Mouse (Mus musculus): ENCODE results near the gene Zfp977. TPM values are rescaled to one million over a fixed set of nuclear protein-coding genes. Genes with fewer than 3 reads are reported as not detected.
"Not testable (repeated sequence)": the region's sequence is repeated elsewhere in the genome, so short reads cannot be mapped to it uniquely, and the experiment has no call there.

Zfp977 gene
- 0.19 TPM in 1 of 2 replicates, not detected in the other for polyA plus RNA-seq (2012; rRNA removed)

- 89% methylated on average over 11 of the region's 11 CpGs for WGBS
- H3K27ac ChIP-seq (ENCODE audit: insufficient read depth, low read depth, low read length); H3K4me1 ChIP-seq (ENCODE audit: control insufficient read depth, insufficient read depth, low read length); DNase-seq; H3K27me3 ChIP-seq (replicated peaks; ENCODE audit: control insufficient read depth, insufficient read depth, low read length); H3K4me3 ChIP-seq (ENCODE audit: insufficient read depth, low read depth, low read length); H3K36me3 ChIP-seq (ENCODE audit: control insufficient read depth, insufficient read depth, low read length): not testable (repeated sequence)
These were observed at the start of gene Zfp977 for GRCm38 (mm10) chr7:42592413-42592812. Zfp977 (minus strand) TSS chr7:42592547.

GRCm38 (mm10) chr7:42631031-42631430, 38.7 kb upstream of the Zfp977 start:
- not testable (repeated sequence) for DNase-seq; H3K27ac ChIP-seq (ENCODE audit: insufficient read depth, low read depth, low read length)

GRCm38 (mm10) chr7:42595666-42596065, 3.3 kb upstream of the Zfp977 start:
- not testable (repeated sequence) for H3K27me3 ChIP-seq (replicated peaks; ENCODE audit: control insufficient read depth, insufficient read depth, low read length); H3K27ac ChIP-seq (ENCODE audit: insufficient read depth, low read depth, low read length); H3K36me3 ChIP-seq (ENCODE audit: control insufficient read depth, insufficient read depth, low read length); DNase-seq; H3K4me1 ChIP-seq (ENCODE audit: control insufficient read depth, insufficient read depth, low read length); H3K4me3 ChIP-seq (ENCODE audit: insufficient read depth, low read depth, low read length)

More at GRCm38 (mm10) chr7:42631031-42631430, 38.7 kb upstream of the Zfp977 start:
- H3K4me1 ChIP-seq (ENCODE audit: control insufficient read depth, insufficient read depth, low read length); H3K36me3 ChIP-seq (ENCODE audit: control insufficient read depth, insufficient read depth, low read length); H3K4me3 ChIP-seq (ENCODE audit: insufficient read depth, low read depth, low read length); H3K27me3 ChIP-seq (replicated peaks; ENCODE audit: control insufficient read depth, insufficient read depth, low read length): not testable (repeated sequence)

- not testable (repeated sequence) for DNase-seq; H3K4me3 ChIP-seq (ENCODE audit: insufficient read depth, low read depth, low read length); H3K36me3 ChIP-seq (ENCODE audit: control insufficient read depth, insufficient read depth, low read length); H3K4me1 ChIP-seq (ENCODE audit: control insufficient read depth, insufficient read depth, low read length); H3K27me3 ChIP-seq (replicated peaks; ENCODE audit: control insufficient read depth, insufficient read depth, low read length); H3K27ac ChIP-seq (ENCODE audit: insufficient read depth, low read depth, low read length)
These were observed 1.0 kb downstream of the Zfp977 start for GRCm38 (mm10) chr7:42591311-42591710.

GRCm38 (mm10) chr7:42578488-42578887, 13.9 kb downstream of the Zfp977 start, which contains the start of gene Gm21028:
Gm21028 (minus strand) TSS chr7:42578588.
- TF ChIP-seq POLR2A (IDR thresholded peaks at IDR 0.05; ENCODE audit: low read depth, low read length) (no peak), CTCF (conservative IDR thresholded peaks at IDR 0.05; ENCODE audit: insufficient read depth, insufficient read length, low read depth, low read length) (no peak)
- Histone ChIP-seq H3K4me3 (ENCODE audit: insufficient read depth, low read depth, low read length) (no peak within 1 kb of the TSS), H3K4me1 (ENCODE audit: control insufficient read depth, insufficient read depth, low read length) (no peaks in the 10 kb centered on the region), H3K36me3 (ENCODE audit: control insufficient read depth, insufficient read depth, low read length) (no peaks in the 10 kb centered on the region), H3K27ac (ENCODE audit: insufficient read depth, low read depth, low read length) (no peak within 1 kb of the TSS), H3K27me3 (replicated peaks; ENCODE audit: control insufficient read depth, insufficient read depth, low read length) (no peaks in the 10 kb centered on the region)
- DNase-seq: no peak
- WGBS: 93% methylated on average over 5 of the region's 5 CpGs

- no peaks in the 10 kb centered on the region for H3K27me3 ChIP-seq (replicated peaks; ENCODE audit: control insufficient read depth, insufficient read depth, low read length)
- no peak overlapping the region for H3K27ac ChIP-seq (ENCODE audit: insufficient read depth, low read depth, low read length)
- no peaks in the 10 kb centered on the region for H3K4me1 ChIP-seq (ENCODE audit: control insufficient read depth, insufficient read depth, low read length)
- TF ChIP-seq POLR2A (IDR thresholded peaks at IDR 0.05; ENCODE audit: low read depth, low read length): no peak
- TF ChIP-seq CTCF (conservative IDR thresholded peaks at IDR 0.05; ENCODE audit: insufficient read depth, insufficient read length, low read depth, low read length): no peak
- H3K4me3 ChIP-seq (ENCODE audit: insufficient read depth, low read depth, low read length): no peak overlapping the region
- H3K36me3 ChIP-seq (ENCODE audit: control insufficient read depth, insufficient read depth, low read length): no peaks in the 10 kb centered on the region
- 77% methylated on average over 3 of the region's 3 CpGs for WGBS
- no peak for DNase-seq
These were observed 40.6 kb downstream of the Zfp977 start for GRCm38 (mm10) chr7:42551766-42552165.

Other genes with a start within 250 kb of the Zfp977 start
- gene 4933421I07Rik, start 144.4 kb downstream of the Zfp977 start, polyA plus RNA-seq (2012; rRNA removed): not detected in 2 replicates
- 3.3 and 5.0 TPM in 2 replicates for gene Zfp141, start 86.8 kb downstream of the Zfp977 start, polyA plus RNA-seq (2012; rRNA removed)
- not detected in 2 replicates for gene Gm21028, start 14.0 kb downstream of the Zfp977 start, polyA plus RNA-seq (2012; rRNA removed)
- gene Zfp976, start 50.0 kb upstream of the Zfp977 start, polyA plus RNA-seq (2012; rRNA removed): 0.31 and 0.47 TPM in 2 replicates
- 0.37 and 0.59 TPM in 2 replicates for gene Zfp975, start 100.2 kb upstream of the Zfp977 start, polyA plus RNA-seq (2012; rRNA removed)
- gene Gm17067, start 134.5 kb upstream of the Zfp977 start, polyA plus RNA-seq (2012; rRNA removed): not detected in 2 replicates
- not detected in 2 replicates for gene Vmn2r62, start 201.0 kb upstream of the Zfp977 start, polyA plus RNA-seq (2012; rRNA removed)

Data from kidney, adult 2 months (tissue).